Comparison of ENCODE assay signal across 8 mouse cellular contexts in the genomic region with DNA sequence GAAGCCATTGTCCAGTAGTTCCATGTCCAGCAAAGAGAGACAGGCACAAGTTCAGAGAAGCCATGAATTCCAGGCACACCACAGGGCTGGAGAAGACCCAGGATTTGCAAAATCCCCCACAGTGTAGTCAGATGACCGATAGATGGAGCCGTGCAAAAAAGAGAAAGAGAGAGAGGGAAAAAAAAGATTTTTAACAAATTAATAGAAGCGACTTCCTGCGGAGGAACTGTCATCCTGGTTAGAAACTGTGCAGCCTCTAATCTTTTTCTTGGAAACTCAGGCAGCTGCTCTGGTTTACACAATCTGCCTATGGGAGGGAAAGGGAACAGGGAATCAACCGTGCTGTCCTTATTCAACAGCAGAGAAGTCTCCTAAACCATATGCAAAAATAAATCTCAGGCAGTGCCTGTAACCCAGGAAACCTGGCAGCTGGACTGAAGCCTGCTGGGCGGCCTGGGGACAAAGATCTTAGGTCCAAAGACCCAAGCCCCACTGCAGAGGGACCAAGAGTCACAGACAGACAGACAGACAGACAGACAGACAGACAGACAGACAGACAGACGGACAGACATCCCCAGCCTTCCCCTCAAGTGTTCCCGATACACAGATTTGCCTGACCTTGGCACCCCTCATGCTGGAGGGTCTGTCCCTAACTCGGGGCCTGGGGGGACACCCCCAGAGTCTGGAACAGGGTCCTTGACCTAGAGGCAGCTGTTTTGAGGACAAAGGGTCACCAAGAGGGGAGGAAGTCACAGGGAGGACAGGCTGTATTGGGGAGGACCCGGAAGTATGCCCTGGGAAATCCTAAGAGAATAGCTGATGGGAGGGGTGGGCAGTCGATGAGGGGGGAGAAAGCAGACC. TPM values are rescaled to one million over a fixed set of nuclear protein-coding genes. Genes with fewer than 3 reads are reported as not detected.
DNase-seq lines count a peak whose midpoint lies in the region; ATAC-seq and TF ChIP-seq lines count a peak whose summit lies in the region.

No protein-coding gene starts in this region.

- peak overlapping the region; percentile 31 for H3K4me2 ChIP-seq in forebrain, postnatal 0 days (ENCODE audit: low read depth)
- H3K4me2 ChIP-seq in intestine, postnatal 0 days (replicated peaks; ENCODE audit: low read depth) = peak overlapping the region; percentile 62
- H3K4me2 ChIP-seq in liver, embryonic 14.5 days (ENCODE audit: low read depth) = peak overlapping the region; percentile 9

- no peaks in the 10 kb centered on the region for H3K9me3 ChIP-seq in forebrain, postnatal 0 days (ENCODE audit: low read length)
- H3K9me3 ChIP-seq in intestine, postnatal 0 days (ENCODE audit: control insufficient read depth) = no peaks in the 10 kb centered on the region
- H3K9me3 ChIP-seq in liver, embryonic 14.5 days (ENCODE audit: control insufficient read depth, low read length) = no peaks in the 10 kb centered on the region

- TF ChIP-seq CTCF in forebrain, postnatal 0 days (IDR thresholded peaks at IDR 0.05; ENCODE audit: low read depth) = peak; percentile 58
- peak; percentile 63 for TF ChIP-seq CTCF in intestine, postnatal 0 days (IDR thresholded peaks at IDR 0.05; ENCODE audit: low read depth)
- no peak for TF ChIP-seq CTCF in liver, embryonic 14.5 days (IDR thresholded peaks at IDR 0.05; ENCODE audit: low read depth)

- H3K36me3 ChIP-seq in forebrain, postnatal 0 days (ENCODE audit: insufficient read depth) = no peaks in the 10 kb centered on the region; the same call in 1 of the 2 replicates
- H3K36me3 ChIP-seq in intestine, postnatal 0 days (ENCODE audit: control insufficient read depth, insufficient read depth) = no peaks in the 10 kb centered on the region
- H3K36me3 ChIP-seq in liver, embryonic 14.5 days (replicated peaks; ENCODE audit: control insufficient read depth, insufficient read depth, low read depth) = no peaks in the 10 kb centered on the region

- DNase-seq in cerebellum, adult 9-10 months = peak; percentile 45
- DNase-seq in cerebellum, adult 11-12 months = no peak
- peak; percentile 70 for DNase-seq in R1 (ENCODE audit: low read depth, low spot score)
- DNase-seq in forebrain, postnatal 0 days = peak; percentile 73
- DNase-seq in liver, embryonic 14.5 days (ENCODE audit: low read depth in 3 of 3, low spot score in 3 of 3) = no peak
- DNase-seq in right cerebral cortex, postnatal 10 days (ENCODE audit: low spot score in 2 of 2) = peak; percentile 69 to 85

- no peaks in the 10 kb centered on the region for H3K27me3 ChIP-seq in forebrain, postnatal 0 days (ENCODE audit: insufficient read depth, low read length)
- no peaks in the 10 kb centered on the region for H3K27me3 ChIP-seq in intestine, postnatal 0 days (replicated peaks; ENCODE audit: control insufficient read depth, insufficient read depth, low read length)
- H3K27me3 ChIP-seq in liver, embryonic 14.5 days (ENCODE audit: control insufficient read depth, insufficient read depth, low read length) = peaks cover 18% of the 10 kb centered on the region

- peak; percentile 68 for ATAC-seq in forebrain, postnatal 0 days
- no peak for ATAC-seq in intestine, postnatal 0 days
- peak; percentile 19; the same call in 1 of the 2 replicates for ATAC-seq in liver, embryonic 14.5 days (ENCODE audit: insufficient read depth)
- no peak for ATAC-seq in erythroid progenitor cell, adult 5-6 weeks (replicated peaks; ENCODE audit: low FRiP score, poor library complexity, severe bottlenecking)

- 0 out of 2 replicates have a peak overlapping the region, but pooled peaks have one; percentile 10 for H3K9ac ChIP-seq in forebrain, postnatal 0 days
- no peak overlapping the region for H3K9ac ChIP-seq in intestine, postnatal 0 days (ENCODE audit: low read depth, low read length)
- no peak overlapping the region for H3K9ac ChIP-seq in liver, embryonic 14.5 days (replicated peaks)

- WGBS in forebrain, postnatal 0 days = 2% methylated on average over 11 of the region's 11 CpGs
- whole genome bisulfite sequencing in intestine, postnatal 0 days = 4% methylated on average over 11 of the region's 11 CpGs
- WGBS in liver, embryonic 14.5 days (ENCODE audit: insufficient replicate concordance) = 3% methylated on average over 11 of the region's 11 CpGs

- peak overlapping the region; percentile 82 for H3K27ac ChIP-seq in forebrain, postnatal 0 days (ENCODE audit: low read depth, low read length)
- peak overlapping the region; percentile 78 for H3K27ac ChIP-seq in intestine, postnatal 0 days (ENCODE audit: low read depth, low read length)
- H3K27ac ChIP-seq in liver, embryonic 14.5 days = no peak overlapping the region

- TF ChIP-seq EP300 in liver, embryonic 14.5 days (IDR thresholded peaks at IDR 0.05; ENCODE audit: low read depth) = no peak

- H3K4me3 ChIP-seq in forebrain, postnatal 0 days (ENCODE audit: low read depth, low read length) = no peak overlapping the region
- 0 out of 2 replicates have a peak overlapping the region, but pooled peaks have one; percentile 0 for H3K4me3 ChIP-seq in intestine, postnatal 0 days (ENCODE audit: low read depth, low read length)
- no peak overlapping the region for H3K4me3 ChIP-seq in liver, embryonic 14.5 days (ENCODE audit: insufficient read depth in 1 of 2, low read depth in 2 of 2, low read length in 2 of 2)

- peaks cover 23% of the 10 kb centered on the region for H3K4me1 ChIP-seq in forebrain, postnatal 0 days (ENCODE audit: insufficient read depth)
- peaks cover 16% of the 10 kb centered on the region for H3K4me1 ChIP-seq in intestine, postnatal 0 days (replicated peaks; ENCODE audit: control insufficient read depth, insufficient read depth, low read length)
- H3K4me1 ChIP-seq in liver, embryonic 14.5 days (replicated peaks; ENCODE audit: control insufficient read depth in 2 of 2, insufficient read depth in 2 of 2, low read length in 1 of 2) = peaks cover 0 to 22% of the 10 kb centered on the region in 2 experiments; a peak in 2 of 4 replicates

RNA-seq across cellular contexts. Expression of gene Camk2n1, which starts 9.1 kb away (rescaled TPM):
- total RNA-seq in forebrain, postnatal 0 days (2014; rRNA removed) = 45.9 and 48.3 TPM in 2 replicates
- polyA plus RNA-seq in forebrain, postnatal 0 days (2015; fragmentation: Nextera tagmentation; extraction: Ambion mirVana) = 17.1 and 21.4 TPM in 2 replicates
- 10.9 and 12.2 TPM in 2 replicates for polyA plus RNA-seq in intestine, postnatal 0 days (2015; fragmentation: Nextera tagmentation; extraction: Ambion mirVana)
- 2.3 and 2.6 TPM in 2 replicates for polyA plus RNA-seq in liver, embryonic 14.5 days (2012; rRNA removed)
- polyA plus RNA-seq in liver, embryonic 14.5 days (2014; fragmentation: Nextera tagmentation; extraction: Ambion mirVana) = 1.1 TPM in 2 replicates
- 0.42 TPM in 1 of 2 replicates, not detected in the other for total RNA-seq in erythroid progenitor cell, adult 5-6 weeks (2015; ENCODE audit: low replicate concordance)
- total RNA-seq in erythroid progenitor cell, adult 5-6 weeks (2017; ENCODE audit: low replicate concordance) = 0.30 TPM in 1 of 2 replicates, not detected in the other

RNA-seq across cellular contexts. Expression of gene Mul1, which starts 28.7 kb away (rescaled TPM):
- total RNA-seq in forebrain, postnatal 0 days (2014; rRNA removed) = 30.1 and 32.4 TPM in 2 replicates
- 13.5 and 19.4 TPM in 2 replicates for polyA plus RNA-seq in forebrain, postnatal 0 days (2015; fragmentation: Nextera tagmentation; extraction: Ambion mirVana)
- 34.7 and 35.0 TPM in 2 replicates for polyA plus RNA-seq in intestine, postnatal 0 days (2015; fragmentation: Nextera tagmentation; extraction: Ambion mirVana)
- polyA plus RNA-seq in liver, embryonic 14.5 days (2012; rRNA removed) = 3.8 and 4.3 TPM in 2 replicates
- 7.7 and 8.7 TPM in 2 replicates for polyA plus RNA-seq in liver, embryonic 14.5 days (2014; fragmentation: Nextera tagmentation; extraction: Ambion mirVana)
- 2.9 and 3.2 TPM in 2 replicates for total RNA-seq in erythroid progenitor cell, adult 5-6 weeks (2015; ENCODE audit: low replicate concordance)
- 3.7 and 5.0 TPM in 2 replicates for total RNA-seq in erythroid progenitor cell, adult 5-6 weeks (2017; ENCODE audit: low replicate concordance)

Comparison
In these comparisons a context has a peak if more than half of its experiments do, and no peak if none do; other contexts are left out.
1. DNase-seq: peak in cerebellum, adult 9-10 months (single experiment), R1 (single experiment), forebrain, postnatal 0 days (single experiment) and right cerebral cortex, postnatal 10 days (2 of 2); none in cerebellum, adult 11-12 months (single experiment) and liver, embryonic 14.5 days (0 of 3).
2. ATAC-seq: peak in forebrain, postnatal 0 days (single experiment) and liver, embryonic 14.5 days (single experiment); none in intestine, postnatal 0 days (single experiment) and erythroid progenitor cell, adult 5-6 weeks (single experiment).
3. H3K4me2 ChIP-seq: peak in every context shown above with its lines; median percentile 62 in intestine, postnatal 0 days; 31 in forebrain, postnatal 0 days; 9 in liver, embryonic 14.5 days.